Mouse (Mus musculus): Measurements from ENCODE around the gene Il22. TPM values are rescaled to one million over a fixed set of nuclear protein-coding genes. Genes with fewer than 3 reads are reported as not detected.
"Not testable (repeated sequence)": the region's sequence is repeated elsewhere in the genome, so short reads cannot be mapped to it uniquely, and the experiment has no call there.

The Il22 gene
- polyA plus RNA-seq, 1 experiment from 2014 or later = not detected

GRCm38 (mm10) chr10:118215719-118216393 lies 11.1 kb downstream of the Il22 start:
- WGBS = 81% methylated on average over 2 of the region's 4 CpGs
- not testable (repeated sequence) for H3K4me2 ChIP-seq (ENCODE audit: low read depth, low read length); H3K27ac ChIP-seq (ENCODE audit: low read length); H3K4me3 ChIP-seq (replicated peaks; ENCODE audit: low read length); H3K27me3 ChIP-seq (ENCODE audit: control insufficient read depth, insufficient read depth, low read length); H3K36me3 ChIP-seq (ENCODE audit: control insufficient read depth, insufficient read depth, low read length); H3K9me3 ChIP-seq (replicated peaks; ENCODE audit: control insufficient read depth, low read length); H3K4me1 ChIP-seq (ENCODE audit: control insufficient read depth, insufficient read depth, low read length); ATAC-seq (ENCODE audit: insufficient read depth, low FRiP score); H3K9ac ChIP-seq (ENCODE audit: low read length)

- H3K9ac ChIP-seq (ENCODE audit: low read length); H3K4me3 ChIP-seq (replicated peaks; ENCODE audit: low read length); H3K36me3 ChIP-seq (ENCODE audit: control insufficient read depth, insufficient read depth, low read length); H3K27me3 ChIP-seq (ENCODE audit: control insufficient read depth, insufficient read depth, low read length); H3K4me1 ChIP-seq (ENCODE audit: control insufficient read depth, insufficient read depth, low read length); H3K9me3 ChIP-seq (replicated peaks; ENCODE audit: control insufficient read depth, low read length); H3K27ac ChIP-seq (ENCODE audit: low read length); H3K4me2 ChIP-seq (ENCODE audit: low read depth, low read length); ATAC-seq (ENCODE audit: insufficient read depth, low FRiP score): not testable (repeated sequence)
- WGBS = no CpG with 5 or more reads among the region's 2 CpGs
Observed at GRCm38 (mm10) chr10:118227629-118228028, 22.9 kb downstream of the Il22 start.

- ATAC-seq (ENCODE audit: insufficient read depth, low FRiP score); H3K4me2 ChIP-seq (ENCODE audit: low read depth, low read length); H3K36me3 ChIP-seq (ENCODE audit: control insufficient read depth, insufficient read depth, low read length); H3K27ac ChIP-seq (ENCODE audit: low read length); H3K4me1 ChIP-seq (ENCODE audit: control insufficient read depth, insufficient read depth, low read length); H3K9me3 ChIP-seq (replicated peaks; ENCODE audit: control insufficient read depth, low read length); H3K4me3 ChIP-seq (replicated peaks; ENCODE audit: low read length); H3K9ac ChIP-seq (ENCODE audit: low read length); H3K27me3 ChIP-seq (ENCODE audit: control insufficient read depth, insufficient read depth, low read length): not testable (repeated sequence)
- WGBS = no CpG with 5 or more reads among the region's 5 CpGs
Observed at GRCm38 (mm10) chr10:118232607-118233006, 27.9 kb downstream of the Il22 start.

- not testable (repeated sequence) for H3K27me3 ChIP-seq (ENCODE audit: control insufficient read depth, insufficient read depth, low read length); H3K9ac ChIP-seq (ENCODE audit: low read length); H3K27ac ChIP-seq (ENCODE audit: low read length); H3K9me3 ChIP-seq (replicated peaks; ENCODE audit: control insufficient read depth, low read length); H3K4me1 ChIP-seq (ENCODE audit: control insufficient read depth, insufficient read depth, low read length); H3K4me3 ChIP-seq (replicated peaks; ENCODE audit: low read length); ATAC-seq (ENCODE audit: insufficient read depth, low FRiP score); H3K4me2 ChIP-seq (ENCODE audit: low read depth, low read length); H3K36me3 ChIP-seq (ENCODE audit: control insufficient read depth, insufficient read depth, low read length)
- no CpG with 5 or more reads among the region's 13 CpGs for WGBS
Observed at GRCm38 (mm10) chr10:118240680-118241079, 35.9 kb downstream of the Il22 start, which contains the start of gene Gm32717. TSS of gene Gm32717 (minus strand) at chr10:118240780.

- H3K27me3 ChIP-seq (ENCODE audit: control insufficient read depth, insufficient read depth, low read length); H3K4me1 ChIP-seq (ENCODE audit: control insufficient read depth, insufficient read depth, low read length); H3K9ac ChIP-seq (ENCODE audit: low read length); H3K4me2 ChIP-seq (ENCODE audit: low read depth, low read length); ATAC-seq (ENCODE audit: insufficient read depth, low FRiP score); H3K4me3 ChIP-seq (replicated peaks; ENCODE audit: low read length); H3K9me3 ChIP-seq (replicated peaks; ENCODE audit: control insufficient read depth, low read length); H3K27ac ChIP-seq (ENCODE audit: low read length); H3K36me3 ChIP-seq (ENCODE audit: control insufficient read depth, insufficient read depth, low read length): not testable (repeated sequence)
- WGBS = 56% methylated on average over 11 of the region's 11 CpGs
Observed at GRCm38 (mm10) chr10:118249006-118249595, 44.4 kb downstream of the Il22 start.

GRCm38 (mm10) chr10:118250852-118251295 lies 46.1 kb downstream of the Il22 start:
- H3K4me1 ChIP-seq (ENCODE audit: control insufficient read depth, insufficient read depth, low read length) = no peaks in the 10 kb centered on the region
- no peak overlapping the region for H3K4me3 ChIP-seq (replicated peaks; ENCODE audit: low read length)
- no peak for ATAC-seq (ENCODE audit: insufficient read depth, low FRiP score)
- H3K9me3 ChIP-seq (replicated peaks; ENCODE audit: control insufficient read depth, low read length) = no peaks in the 10 kb centered on the region
- no peaks in the 10 kb centered on the region for H3K36me3 ChIP-seq (ENCODE audit: control insufficient read depth, insufficient read depth, low read length)
- no peak overlapping the region for H3K4me2 ChIP-seq (ENCODE audit: low read depth, low read length)
- H3K27ac ChIP-seq (ENCODE audit: low read length) = no peak overlapping the region
- H3K27me3 ChIP-seq (ENCODE audit: control insufficient read depth, insufficient read depth, low read length) = no peaks in the 10 kb centered on the region
- no peak overlapping the region for H3K9ac ChIP-seq (ENCODE audit: low read length)
- WGBS = 37% methylated on average over 10 of the region's 10 CpGs

GRCm38 (mm10) chr10:118258388-118258787 lies 53.6 kb downstream of the Il22 start, which contains the start of gene Gm32802:
TSS of gene Gm32802 (plus strand) at chr10:118258688.
- no CpG with 5 or more reads among the region's 13 CpGs for WGBS
- ATAC-seq (ENCODE audit: insufficient read depth, low FRiP score); H3K9me3 ChIP-seq (replicated peaks; ENCODE audit: control insufficient read depth, low read length): not testable (repeated sequence)

More at GRCm38 (mm10) chr10:118258388-118258787, 53.6 kb downstream of the Il22 start, which contains the start of gene Gm32802:
- H3K27ac ChIP-seq (ENCODE audit: low read length); H3K36me3 ChIP-seq (ENCODE audit: control insufficient read depth, insufficient read depth, low read length); H3K27me3 ChIP-seq (ENCODE audit: control insufficient read depth, insufficient read depth, low read length); H3K4me1 ChIP-seq (ENCODE audit: control insufficient read depth, insufficient read depth, low read length); H3K9ac ChIP-seq (ENCODE audit: low read length); H3K4me3 ChIP-seq (replicated peaks; ENCODE audit: low read length); H3K4me2 ChIP-seq (ENCODE audit: low read depth, low read length): not testable (repeated sequence)

Other genes with a start within 250 kb of the Il22 start
- gene Mdm1, start 63.1 kb upstream of the Il22 start, polyA plus RNA-seq (2015; fragmentation: Nextera tagmentation; extraction: Ambion mirVana) = 15.2 and 17.9 TPM in 2 replicates
- gene Gm32717, start 35.8 kb downstream of the Il22 start, polyA plus RNA-seq (2015; fragmentation: Nextera tagmentation; extraction: Ambion mirVana) = not detected in 2 replicates
- gene Gm32802, start 53.7 kb downstream of the Il22 start, polyA plus RNA-seq (2015; fragmentation: Nextera tagmentation; extraction: Ambion mirVana) = not detected in 2 replicates
- not detected in 2 replicates for gene Iltifb, start 90.1 kb downstream of the Il22 start, polyA plus RNA-seq (2015; fragmentation: Nextera tagmentation; extraction: Ambion mirVana)
- gene Gm9040, start 122.0 kb downstream of the Il22 start, polyA plus RNA-seq (2015; fragmentation: Nextera tagmentation; extraction: Ambion mirVana) = not detected in 2 replicates
- gene Gm9044, start 127.5 kb downstream of the Il22 start, polyA plus RNA-seq (2015; fragmentation: Nextera tagmentation; extraction: Ambion mirVana) = not detected in 2 replicates
- 0.27 TPM in 1 of 2 replicates, not detected in the other for gene Gm9045, start 132.9 kb downstream of the Il22 start, polyA plus RNA-seq (2015; fragmentation: Nextera tagmentation; extraction: Ambion mirVana)
- not detected in 2 replicates for gene Gm9046, start 138.3 kb downstream of the Il22 start, polyA plus RNA-seq (2015; fragmentation: Nextera tagmentation; extraction: Ambion mirVana)
- gene Gm9048, start 143.7 kb downstream of the Il22 start, polyA plus RNA-seq (2015; fragmentation: Nextera tagmentation; extraction: Ambion mirVana) = not detected in 2 replicates
- 0.27 TPM in 1 of 2 replicates, not detected in the other for gene Gm9049, start 149.2 kb downstream of the Il22 start, polyA plus RNA-seq (2015; fragmentation: Nextera tagmentation; extraction: Ambion mirVana)
- not detected in 2 replicates for gene Ifng, start 236.1 kb downstream of the Il22 start, polyA plus RNA-seq (2015; fragmentation: Nextera tagmentation; extraction: Ambion mirVana)